Mouse (Mus musculus): ENCODE data around the gene Slc22a18. TPM values are rescaled to one million over a fixed set of nuclear protein-coding genes. Genes with fewer than 3 reads are reported as not detected.

Gene Slc22a18
- polyA plus RNA-seq (2017; shearing (Covaris generic)), result not detected

GRCm38 (mm10) chr7:143473347-143474101, at the start of gene Slc22a18:
Gene Slc22a18, plus strand, starts transcription at chr7:143473736.

DNA sequence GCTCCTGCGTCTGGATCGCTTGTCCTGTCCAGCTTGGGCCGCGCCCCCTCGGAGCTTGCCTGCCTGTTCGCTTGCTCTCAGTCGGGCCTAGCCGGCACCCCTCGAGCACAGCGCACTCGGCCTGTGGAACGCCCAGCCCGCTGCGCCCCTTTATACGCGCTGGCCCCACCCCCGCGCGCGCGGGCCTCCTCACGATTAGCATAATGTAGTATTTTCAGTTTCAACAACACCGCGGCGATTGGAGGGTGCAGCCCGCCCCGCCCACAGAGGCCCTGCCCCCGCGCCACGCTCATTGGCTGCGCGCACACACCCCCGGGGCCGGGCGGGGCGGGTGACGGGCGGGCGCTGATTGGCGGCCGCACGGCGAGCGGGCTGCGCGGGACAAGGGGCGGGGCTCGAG, 12.7 kb upstream of the Slc22a18 start, which contains the start of gene Cdkn1c:
Cdkn1c (minus strand) TSS at position 177 of the 400 bp plus-strand sequence.

DNA sequence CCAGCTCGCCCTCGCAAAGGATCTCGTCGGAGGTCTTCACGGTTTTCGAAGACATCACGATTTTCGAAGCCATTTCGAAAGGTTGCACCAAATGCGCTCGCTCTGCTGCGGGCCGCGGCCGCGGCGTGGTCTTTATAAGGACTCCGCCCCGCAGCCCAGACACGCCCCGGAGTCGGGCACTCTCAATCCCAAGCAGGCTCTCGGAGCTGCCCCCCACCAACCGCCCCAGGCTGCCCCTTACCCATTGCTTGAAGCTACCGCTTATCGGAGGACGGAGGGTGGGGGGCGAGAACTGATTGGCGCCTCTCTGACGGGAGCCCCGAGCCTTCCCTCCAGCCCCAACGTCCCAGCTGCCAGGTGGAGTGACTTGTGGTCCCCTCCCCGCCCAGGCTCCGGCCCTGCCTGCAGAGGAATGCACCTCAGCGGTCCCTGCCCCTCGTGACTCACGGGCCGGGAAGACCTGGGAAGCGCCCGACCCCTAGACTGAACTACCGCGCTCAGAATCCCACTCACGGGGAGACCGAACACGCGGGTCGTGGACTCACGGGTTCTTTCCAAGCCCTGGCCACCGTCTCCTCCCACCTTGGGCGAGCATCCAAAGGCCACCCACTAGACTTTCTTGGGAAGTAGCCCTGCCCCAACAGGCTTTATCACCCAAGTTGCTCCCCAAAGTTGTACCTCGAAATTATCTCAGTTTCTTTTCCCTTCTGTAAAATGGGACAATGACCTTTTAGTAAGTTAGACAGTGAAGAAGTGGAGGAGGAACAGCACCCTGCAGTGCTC, 29.1 kb downstream of the Slc22a18 start, which contains the start of gene Phlda2:
Phlda2 (minus strand) TSS at position 733 of the 783 bp plus-strand sequence.

Other genes with a start within 250 kb of the Slc22a18 start
- 8.0 TPM for gene Cdkn1c, start 12.7 kb upstream of the Slc22a18 start, polyA plus RNA-seq (2017; shearing (Covaris generic))
- gene Phlda2, start 29.4 kb downstream of the Slc22a18 start, polyA plus RNA-seq (2017; shearing (Covaris generic)), result not detected
- 363 TPM for gene Nap1l4, start 75.4 kb downstream of the Slc22a18 start, polyA plus RNA-seq (2017; shearing (Covaris generic))
- 55.5 TPM for gene Cars, start 126.4 kb downstream of the Slc22a18 start, polyA plus RNA-seq (2017; shearing (Covaris generic))
- gene Tnfrsf26, start 155.0 kb downstream of the Slc22a18 start, polyA plus RNA-seq (2017; shearing (Covaris generic)), result 38.9 TPM
- gene Tnfrsf22, start 175.9 kb downstream of the Slc22a18 start, polyA plus RNA-seq (2017; shearing (Covaris generic)), result 15.9 TPM
- gene Tnfrsf23, start 212.1 kb downstream of the Slc22a18 start, polyA plus RNA-seq (2017; shearing (Covaris generic)), result 9.6 TPM